Mouse (Mus musculus): ENCODE results near the gene Mrpl24. TPM values are rescaled to one million over a fixed set of nuclear protein-coding genes. Genes with fewer than 3 reads are reported as not detected.

The Mrpl24 gene
- polyA plus RNA-seq, 1 experiment: 69.7 TPM

DNA sequence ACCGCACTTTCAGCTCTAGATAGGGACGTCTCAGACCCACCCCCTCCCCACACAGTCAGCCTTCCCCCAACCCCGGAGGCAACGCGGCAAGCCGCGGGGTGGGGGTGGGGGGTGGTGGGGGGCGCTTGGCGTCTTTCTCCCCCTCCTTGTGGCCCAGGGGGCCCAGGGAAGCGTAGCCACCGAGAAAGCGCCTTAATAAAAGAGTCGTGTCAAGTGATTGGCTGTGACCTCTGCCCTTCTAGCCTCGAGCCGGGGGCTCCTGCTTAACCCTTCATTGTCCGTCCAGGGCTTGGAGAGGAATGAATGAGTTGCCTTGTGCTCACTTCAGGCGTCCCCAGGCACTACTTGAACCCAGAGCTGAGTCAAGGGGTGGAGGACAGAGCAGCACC lies 28.5 kb downstream of the Mrpl24 start:
- TF ChIP-seq MYOD1 (IDR thresholded peaks at IDR 0.05; ENCODE audit: control insufficient read depth, insufficient read length, low read depth): no peak
- no peak for TF ChIP-seq MAX (IDR thresholded peaks at IDR 0.05)
- TF ChIP-seq CTCF (IDR thresholded peaks at IDR 0.05; ENCODE audit: control insufficient read depth, insufficient read depth, insufficient read length): no peak
- no peak for TF ChIP-seq USF1 (IDR thresholded peaks at IDR 0.05; ENCODE audit: low read depth)
- TF ChIP-seq MYOG (IDR thresholded peaks at IDR 0.05; ENCODE audit: control insufficient read depth, extremely low read depth, insufficient read length): no peak
- TF ChIP-seq CEBPB (IDR thresholded peaks at IDR 0.05; ENCODE audit: low read depth): no peak
- TF ChIP-seq FOSL1 (IDR thresholded peaks at IDR 0.05; ENCODE audit: insufficient read depth, low read length, poor library complexity, severe bottlenecking): no peak
- no peaks in the 10 kb centered on the region for H3K27me3 ChIP-seq (ENCODE audit: control insufficient read depth, insufficient read depth, insufficient read length)
- no peak overlapping the region for H3ac ChIP-seq (ENCODE audit: control insufficient read depth, insufficient read length, low read depth)
- H3K36me3 ChIP-seq (ENCODE audit: control insufficient read depth, insufficient read depth): peaks cover 15% of the 10 kb centered on the region
- H3K79me3 ChIP-seq (ENCODE audit: low read depth): no peaks in the 10 kb centered on the region
- no peaks in the 10 kb centered on the region for H3K79me2 ChIP-seq (ENCODE audit: control insufficient read depth, insufficient read depth)
- H3K4me3 ChIP-seq (ENCODE audit: insufficient read depth, poor library complexity, severe bottlenecking): no peak overlapping the region

DNA sequence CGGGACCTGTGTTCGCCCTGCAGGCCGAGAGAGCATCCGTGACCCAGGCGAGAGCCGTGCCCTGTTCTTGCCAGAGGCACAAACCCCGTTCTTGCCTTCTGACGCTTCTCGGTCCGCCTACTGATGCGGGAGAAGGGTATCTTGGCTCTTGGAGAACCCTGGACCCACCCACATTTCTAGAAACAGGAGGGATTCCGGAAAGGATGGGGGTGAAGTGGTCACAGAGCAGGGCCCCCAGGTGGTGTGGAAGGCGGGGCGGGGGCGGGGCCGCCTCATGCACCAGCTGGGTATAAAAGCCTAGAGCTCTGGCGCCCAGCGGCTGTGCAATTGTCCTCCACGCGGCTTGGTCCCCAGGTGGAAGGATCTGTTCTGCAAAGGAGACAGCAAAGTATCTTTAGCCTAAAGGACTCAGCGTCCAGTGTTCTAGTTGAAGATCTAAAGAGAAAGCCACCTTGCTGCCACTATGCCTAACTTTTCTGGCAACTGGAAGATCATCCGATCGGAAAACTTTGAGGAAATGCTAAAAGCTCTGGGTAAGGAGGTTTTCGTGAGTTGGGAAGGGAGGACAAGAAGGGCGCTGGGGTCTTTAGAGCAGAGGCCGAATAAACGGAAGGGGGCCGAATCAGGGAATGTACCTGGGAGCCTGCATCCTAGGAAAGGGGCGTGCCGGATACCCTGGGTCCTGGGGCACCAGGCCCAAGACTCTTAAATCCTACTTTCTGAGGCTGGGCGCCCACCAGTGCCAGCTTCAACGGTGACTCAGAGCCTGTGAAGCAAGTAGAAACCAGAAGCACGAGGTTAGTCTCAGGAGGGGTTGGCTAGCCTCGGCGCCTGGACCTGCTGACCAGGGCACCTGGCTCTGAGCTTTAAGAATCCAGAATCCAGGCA lies 29.3 kb downstream of the Mrpl24 start, which contains the start of gene Crabp2:
Gene Crabp2, plus strand, starts transcription at position 289 of the 888 bp plus-strand sequence.
- peaks cover 9% of the 10 kb centered on the region for H3K36me3 ChIP-seq (ENCODE audit: control insufficient read depth, insufficient read depth)
- H3K27me3 ChIP-seq (ENCODE audit: control insufficient read depth, insufficient read depth, insufficient read length): no peaks in the 10 kb centered on the region
- H3K79me3 ChIP-seq (ENCODE audit: low read depth): no peaks in the 10 kb centered on the region
- H3K4me3 ChIP-seq (ENCODE audit: insufficient read depth, poor library complexity, severe bottlenecking): no peak within 1 kb of the TSS
- no peak for TF ChIP-seq FOSL1 (IDR thresholded peaks at IDR 0.05; ENCODE audit: insufficient read depth, low read length, poor library complexity, severe bottlenecking)
- TF ChIP-seq CTCF (IDR thresholded peaks at IDR 0.05; ENCODE audit: control insufficient read depth, insufficient read depth, insufficient read length): no peak
- TF ChIP-seq CEBPB (IDR thresholded peaks at IDR 0.05; ENCODE audit: low read depth): no peak
- TF ChIP-seq MYOG (IDR thresholded peaks at IDR 0.05; ENCODE audit: control insufficient read depth, extremely low read depth, insufficient read length): no peak
- no peak for TF ChIP-seq MYOD1 (IDR thresholded peaks at IDR 0.05; ENCODE audit: control insufficient read depth, insufficient read length, low read depth)
- TF ChIP-seq MAX (IDR thresholded peaks at IDR 0.05): no peak
- TF ChIP-seq USF1 (IDR thresholded peaks at IDR 0.05; ENCODE audit: low read depth): no peak
- no peaks in the 10 kb centered on the region for H3K79me2 ChIP-seq (ENCODE audit: control insufficient read depth, insufficient read depth)
- no peak within 1 kb of the TSS for H3ac ChIP-seq (ENCODE audit: control insufficient read depth, insufficient read length, low read depth)

DNA sequence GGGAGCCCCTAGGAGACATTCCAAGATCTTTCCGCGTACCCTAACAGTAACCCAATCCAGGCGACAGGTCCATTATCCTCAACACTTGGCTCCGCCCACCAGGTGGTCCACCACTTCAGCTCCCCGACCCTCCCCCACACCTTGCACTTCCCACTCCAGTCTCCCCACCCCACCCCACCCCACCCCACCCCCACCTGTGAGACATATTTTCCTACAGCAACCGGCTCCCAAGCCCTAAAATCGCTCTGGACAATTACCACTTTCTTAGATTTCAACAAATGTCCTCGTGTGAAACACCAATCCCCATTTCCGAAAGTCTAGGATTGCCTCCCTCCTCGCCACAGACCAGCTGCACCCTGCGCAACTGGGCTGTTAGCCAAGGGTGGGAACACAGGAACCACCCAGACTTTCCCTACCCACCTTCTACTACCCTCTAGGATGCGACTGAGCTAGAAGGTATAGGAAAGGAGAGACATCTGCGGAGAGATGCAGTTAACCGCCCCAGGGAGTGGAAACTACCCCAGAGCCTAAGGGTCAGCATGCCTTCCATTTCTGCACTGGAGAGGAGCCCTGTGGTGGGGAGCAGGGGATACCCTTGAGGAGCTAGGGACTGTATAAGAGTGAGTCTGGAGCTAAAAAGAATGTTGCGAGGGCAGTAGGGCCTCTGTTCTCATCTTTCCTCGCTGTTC lies 30.1 kb downstream of the Mrpl24 start:
- H3K79me2 ChIP-seq (ENCODE audit: control insufficient read depth, insufficient read depth): no peaks in the 10 kb centered on the region
- H3ac ChIP-seq (ENCODE audit: control insufficient read depth, insufficient read length, low read depth): no peak overlapping the region
- H3K79me3 ChIP-seq (ENCODE audit: low read depth): no peaks in the 10 kb centered on the region
- no peak overlapping the region for H3K4me3 ChIP-seq (ENCODE audit: insufficient read depth, poor library complexity, severe bottlenecking)
- TF ChIP-seq CTCF (IDR thresholded peaks at IDR 0.05; ENCODE audit: control insufficient read depth, insufficient read depth, insufficient read length): no peak
- no peak for TF ChIP-seq CEBPB (IDR thresholded peaks at IDR 0.05; ENCODE audit: low read depth)
- no peak for TF ChIP-seq MAX (IDR thresholded peaks at IDR 0.05)
- no peak for TF ChIP-seq USF1 (IDR thresholded peaks at IDR 0.05; ENCODE audit: low read depth)
- TF ChIP-seq MYOG (IDR thresholded peaks at IDR 0.05; ENCODE audit: control insufficient read depth, extremely low read depth, insufficient read length): no peak
- TF ChIP-seq MYOD1 (IDR thresholded peaks at IDR 0.05; ENCODE audit: control insufficient read depth, insufficient read length, low read depth): no peak
- H3K27me3 ChIP-seq (ENCODE audit: control insufficient read depth, insufficient read depth, insufficient read length): no peaks in the 10 kb centered on the region
- peaks cover 4% of the 10 kb centered on the region for H3K36me3 ChIP-seq (ENCODE audit: control insufficient read depth, insufficient read depth)

DNA sequence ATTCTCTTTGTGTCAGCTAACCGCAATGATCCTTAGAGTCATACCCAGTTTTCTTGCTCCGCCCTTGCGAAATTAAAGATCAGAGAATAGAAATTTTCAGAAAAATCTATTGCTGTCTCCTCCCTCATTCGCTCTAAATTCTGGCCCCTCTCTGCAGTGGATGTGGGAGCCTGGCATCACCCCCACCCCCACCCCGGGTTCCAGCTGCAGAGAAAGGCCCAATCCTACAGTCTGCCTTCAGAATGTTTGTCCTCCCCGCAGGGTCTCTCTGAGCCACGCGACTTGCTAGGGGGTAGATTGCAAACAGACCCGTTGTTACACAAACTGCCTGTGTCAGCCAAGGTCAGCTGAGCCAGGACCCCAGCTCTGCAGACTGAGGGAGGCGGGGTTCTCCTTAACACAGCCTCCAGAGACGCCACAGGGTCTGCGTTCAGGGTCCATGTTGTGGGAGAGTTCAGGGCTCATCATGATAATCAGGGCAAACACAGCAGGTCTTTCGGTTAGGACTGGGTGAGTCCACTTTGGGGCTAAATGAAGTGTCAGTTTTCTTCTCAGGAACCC lies 30.7 kb downstream of the Mrpl24 start:
- no peak overlapping the region for H3K4me3 ChIP-seq (ENCODE audit: insufficient read depth, poor library complexity, severe bottlenecking)
- no peaks in the 10 kb centered on the region for H3K79me3 ChIP-seq (ENCODE audit: low read depth)
- TF ChIP-seq MAX (IDR thresholded peaks at IDR 0.05): no peak
- no peaks in the 10 kb centered on the region for H3K36me3 ChIP-seq (ENCODE audit: control insufficient read depth, insufficient read depth)
- H3K27me3 ChIP-seq (ENCODE audit: control insufficient read depth, insufficient read depth, insufficient read length): no peaks in the 10 kb centered on the region
- no peaks in the 10 kb centered on the region for H3K79me2 ChIP-seq (ENCODE audit: control insufficient read depth, insufficient read depth)
- H3ac ChIP-seq (ENCODE audit: control insufficient read depth, insufficient read length, low read depth): no peak overlapping the region

- Histone ChIP-seq H3K79me3 (ENCODE audit: low read depth) (no peaks in the 10 kb centered on the region), H3K4me3 (ENCODE audit: insufficient read depth, poor library complexity, severe bottlenecking) (no peak overlapping the region), H3K36me3 (ENCODE audit: control insufficient read depth, insufficient read depth) (no peaks in the 10 kb centered on the region), H3K27me3 (ENCODE audit: control insufficient read depth, insufficient read depth, insufficient read length) (no peaks in the 10 kb centered on the region), H3ac (ENCODE audit: control insufficient read depth, insufficient read length, low read depth) (no peak overlapping the region), H3K79me2 (ENCODE audit: control insufficient read depth, insufficient read depth) (no peaks in the 10 kb centered on the region)
- TF ChIP-seq CTCF (IDR thresholded peaks at IDR 0.05; ENCODE audit: control insufficient read depth, insufficient read depth, insufficient read length): no peak
- no peak for TF ChIP-seq USF1 (IDR thresholded peaks at IDR 0.05; ENCODE audit: low read depth)
- TF ChIP-seq MAX (IDR thresholded peaks at IDR 0.05): no peak
- no peak for TF ChIP-seq MYOD1 (IDR thresholded peaks at IDR 0.05; ENCODE audit: control insufficient read depth, insufficient read length, low read depth)
- no peak for TF ChIP-seq FOSL1 (IDR thresholded peaks at IDR 0.05; ENCODE audit: insufficient read depth, low read length, poor library complexity, severe bottlenecking)
- TF ChIP-seq MYOG (IDR thresholded peaks at IDR 0.05; ENCODE audit: control insufficient read depth, extremely low read depth, insufficient read length): no peak
- no peak for TF ChIP-seq CEBPB (IDR thresholded peaks at IDR 0.05; ENCODE audit: low read depth)
These were observed 32.6 kb downstream of the Mrpl24 start for GRCm38 (mm10) chr3:87951946-87952345.

Data from C2C12 (cell line).